Mouse (Mus musculus) T-helper 1 cell (primary cell): ENCODE results near the gene Golt1a.

ENCODE experiments used
- in situ Hi-C: fragments of 300-600 bp; cut with MboI, MseI; formaldehyde crosslinking; loops from one replicate; pipeline ENCODE4 v1.15.1; 2025; ENCODE audit warnings: high pct_unique_total_duplicates

Golt1a gene

GRCm38 (mm10) chr1:133309652-133310267 lies at the start of gene Golt1a:
Gene Golt1a (plus strand): TSS chr1:133309800.
- in situ Hi-C loops: loop anchor here (10.0 kb wide), 1 partner anchor 275 kb away; the partner anchor contains the start of gene Mdm4

GRCm38 (mm10) chr1:133262628-133263027 lies 47.0 kb upstream of the Golt1a start:
- in situ Hi-C loops: no loop called here

GRCm38 (mm10) chr1:133263134-133263533 lies 46.5 kb upstream of the Golt1a start:
- in situ Hi-C loops: no loop called here

- in situ Hi-C loops: no loop called here
Observed at GRCm38 (mm10) chr1:133264367-133264766, 45.2 kb upstream of the Golt1a start.

- in situ Hi-C loops: no loop called here
Observed at GRCm38 (mm10) chr1:133265114-133265766, 44.4 kb upstream of the Golt1a start.

GRCm38 (mm10) chr1:133267094-133267493 lies 42.5 kb upstream of the Golt1a start:
- in situ Hi-C loops: no loop called here

GRCm38 (mm10) chr1:133267813-133268492 lies 41.6 kb upstream of the Golt1a start:
- in situ Hi-C loops: no loop called here

- in situ Hi-C loops: no loop called here
Observed at GRCm38 (mm10) chr1:133268503-133268902, 41.1 kb upstream of the Golt1a start.

GRCm38 (mm10) chr1:133270336-133270735 lies 39.3 kb upstream of the Golt1a start:
- in situ Hi-C loops: no loop called here

- in situ Hi-C loops: no loop called here
Observed at GRCm38 (mm10) chr1:133274163-133274562, 35.4 kb upstream of the Golt1a start.

- in situ Hi-C loops: no loop called here
Observed at GRCm38 (mm10) chr1:133276983-133277382, 32.6 kb upstream of the Golt1a start.

- in situ Hi-C loops: no loop called here
Observed at GRCm38 (mm10) chr1:133278539-133278938, 31.1 kb upstream of the Golt1a start.

- in situ Hi-C loops: no loop called here
Observed at GRCm38 (mm10) chr1:133278946-133279631, 30.5 kb upstream of the Golt1a start.

GRCm38 (mm10) chr1:133279632-133280093 lies 29.9 kb upstream of the Golt1a start:
- in situ Hi-C loops: no loop called here

GRCm38 (mm10) chr1:133280537-133280936 lies 29.1 kb upstream of the Golt1a start:
- in situ Hi-C loops: no loop called here

- in situ Hi-C loops: no loop called here
Observed at GRCm38 (mm10) chr1:133285907-133286306, 23.7 kb upstream of the Golt1a start.

GRCm38 (mm10) chr1:133287051-133287450 lies 22.5 kb upstream of the Golt1a start:
- in situ Hi-C loops: no loop called here

GRCm38 (mm10) chr1:133287880-133288279 lies 21.7 kb upstream of the Golt1a start:
- in situ Hi-C loops: no loop called here

GRCm38 (mm10) chr1:133291888-133292287 lies 17.7 kb upstream of the Golt1a start:
- in situ Hi-C loops: no loop called here

- in situ Hi-C loops: no loop called here
Observed at GRCm38 (mm10) chr1:133292608-133293007, 17.0 kb upstream of the Golt1a start.

- in situ Hi-C loops: no loop called here
Observed at GRCm38 (mm10) chr1:133296376-133296775, 13.2 kb upstream of the Golt1a start.

- in situ Hi-C loops: no loop called here
Observed at GRCm38 (mm10) chr1:133298816-133299215, 10.8 kb upstream of the Golt1a start.
